Mouse (Mus musculus) left cerebral cortex, postnatal 25 days (tissue): ENCODE data around the gene Pigm. TPM values are rescaled to one million over a fixed set of nuclear protein-coding genes. Genes with fewer than 3 reads are reported as not detected.

ENCODE experiments used
- total RNA-seq, 2 experiments: library from RNA; stranded (reverse); gene quantifications; 2 replicates each; pipeline ENCODE4 v1.2.3; 2021

The Pigm gene
- total RNA-seq, 2 experiments from 2014 or later, result 8.9 to 9.2 TPM

Other genes starting within 250 kb of the Pigm start
- 10 to 100 TPM; 95.2 to 97.2 TPM for gene Pex19, start 249.8 kb upstream of the Pigm start, total RNA-seq
- gene Dcaf8, start 228.5 kb upstream of the Pigm start, total RNA-seq, result 100 to 1,000 TPM; 105 to 108 TPM
- 100 to 1,000 TPM; 411 to 429 TPM for gene Pea15a, start 169.7 kb upstream of the Pigm start, total RNA-seq
- gene Casq1, start 156.7 kb upstream of the Pigm start, total RNA-seq, result under 1 TPM in 1 of 2 experiments, not detected in 1; 0.34 TPM
- not detected for gene Atp1a4, start 118.1 kb upstream of the Pigm start, total RNA-seq
- 100 to 1,000 TPM; 232 to 242 TPM for gene Igsf8, start 114.9 kb upstream of the Pigm start, total RNA-seq
- 100 to 1,000 TPM; 610 to 694 TPM for gene Atp1a2, start 78.5 kb upstream of the Pigm start, total RNA-seq
- gene Kcnj9, start 47.2 kb upstream of the Pigm start, total RNA-seq, result 100 to 1,000 TPM; 126 to 139 TPM
- 10 to 100 TPM; 85.4 to 99.8 TPM for gene Kcnj10, start 35.3 kb upstream of the Pigm start, total RNA-seq
- under 1 TPM; 0.41 to 0.46 TPM for gene Slamf9, start 98.8 kb downstream of the Pigm start, total RNA-seq
- gene Igsf9, start 105.2 kb downstream of the Pigm start, total RNA-seq, result 10 to 100 TPM in 1 of 2 experiments, 1 to 10 TPM in 1; 8.7 to 11.1 TPM
- 10 to 100 TPM in 1 of 2 experiments, 1 to 10 TPM in 1; 10.0 to 10.8 TPM for gene Tagln2, start 123.5 kb downstream of the Pigm start, total RNA-seq
- 1 to 10 TPM; 3.7 to 4.5 TPM for gene Cfap45, start 144.3 kb downstream of the Pigm start, total RNA-seq
- under 1 TPM; 0.32 to 0.37 TPM for gene Vsig8, start 179.4 kb downstream of the Pigm start, total RNA-seq
- gene Slamf8, start 214.0 kb downstream of the Pigm start, total RNA-seq, result not detected
- not detected for gene Fcrl6, start 226.0 kb downstream of the Pigm start, total RNA-seq